Mouse (Mus musculus): ENCODE measurements around the gene Tcf3. TPM values are rescaled to one million over a fixed set of nuclear protein-coding genes. Genes with fewer than 3 reads are reported as not detected.

The Tcf3 gene
- polyA plus RNA-seq, 2 experiments = 41.9 to 54.7 TPM

DNA sequence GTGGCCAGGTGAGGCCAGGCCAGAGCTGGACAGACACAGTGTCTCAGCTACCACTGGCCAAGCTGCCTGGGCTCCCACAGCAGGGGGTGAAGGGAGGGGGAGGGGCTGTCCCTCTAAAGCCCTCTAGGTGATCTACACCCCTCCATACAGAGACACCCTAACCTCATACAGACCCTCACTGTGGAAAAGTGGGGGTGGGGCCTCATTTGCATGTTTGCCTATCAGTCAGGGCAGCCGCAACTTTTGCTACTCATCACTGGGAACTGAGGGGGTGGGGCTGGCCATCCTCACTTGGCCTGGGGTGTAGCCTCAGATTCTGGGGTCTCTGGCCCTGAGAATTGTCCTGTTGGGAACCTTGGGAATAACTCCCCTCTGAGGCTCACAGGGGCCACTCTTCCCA lies 11.6 kb upstream of the Tcf3 start:
- Histone ChIP-seq H3K27ac (no peak overlapping the region), H3K9ac (replicated peaks) (no peak overlapping the region; the same call in 1 of the 2 replicates), H3K9me3 (ENCODE audit: control insufficient read depth, low read length) (no peaks in the 10 kb centered on the region), H3K27me3 (ENCODE audit: control insufficient read depth, insufficient read depth, low read length) (no peaks in the 10 kb centered on the region), H3K4me2 (ENCODE audit: low read depth) (no peak overlapping the region), H3K4me3 (ENCODE audit: insufficient read depth in 1 of 2, low read depth in 2 of 2, low read length in 2 of 2) (no peak overlapping the region), H3K36me3 (replicated peaks; ENCODE audit: control insufficient read depth, insufficient read depth, low read depth) (no peaks in the 10 kb centered on the region), H3K4me1 (replicated peaks; ENCODE audit: control insufficient read depth in 2 of 2, insufficient read depth in 2 of 2, low read length in 1 of 2) (peaks cover 0 to 7% of the 10 kb centered on the region in 2 experiments; a peak in 1 of 4 replicates)
- WGBS (ENCODE audit: insufficient replicate concordance) = 35% methylated on average over 1 of the region's 1 CpGs
- ATAC-seq (ENCODE audit: insufficient read depth) (no peak), DNase-seq (ENCODE audit: low read depth in 3 of 3, low spot score in 3 of 3) (no peak)
- TF ChIP-seq EP300 (IDR thresholded peaks at IDR 0.05; ENCODE audit: low read depth) = no peak
- TF ChIP-seq CTCF (IDR thresholded peaks at IDR 0.05; ENCODE audit: low read depth) = no peak

- ATAC-seq (ENCODE audit: insufficient read depth) (no peak), DNase-seq (ENCODE audit: low read depth in 3 of 3, low spot score in 3 of 3) (no peak)
- no peak overlapping the region for H3K4me2 ChIP-seq (ENCODE audit: low read depth)
- 51% methylated on average over 5 of the region's 5 CpGs for WGBS (ENCODE audit: insufficient replicate concordance)
- H3K9me3 ChIP-seq (ENCODE audit: control insufficient read depth, low read length) = no peaks in the 10 kb centered on the region
- H3K27me3 ChIP-seq (ENCODE audit: control insufficient read depth, insufficient read depth, low read length) = no peaks in the 10 kb centered on the region
- TF ChIP-seq CTCF (IDR thresholded peaks at IDR 0.05; ENCODE audit: low read depth) (no peak), EP300 (IDR thresholded peaks at IDR 0.05; ENCODE audit: low read depth) (no peak)
- H3K36me3 ChIP-seq (replicated peaks; ENCODE audit: control insufficient read depth, insufficient read depth, low read depth) = no peaks in the 10 kb centered on the region
- no peak overlapping the region for H3K27ac ChIP-seq
- no peak overlapping the region; the same call in 1 of the 2 replicates for H3K9ac ChIP-seq (replicated peaks)
- no peak overlapping the region for H3K4me3 ChIP-seq (ENCODE audit: insufficient read depth in 1 of 2, low read depth in 2 of 2, low read length in 2 of 2)
- peaks cover 0 to 7% of the 10 kb centered on the region in 2 experiments; a peak in 1 of 4 replicates for H3K4me1 ChIP-seq (replicated peaks; ENCODE audit: control insufficient read depth in 2 of 2, insufficient read depth in 2 of 2, low read length in 1 of 2)
Measured at GRCm38 (mm10) chr10:80444339-80445045, 11.0 kb upstream of the Tcf3 start.

- WGBS (ENCODE audit: insufficient replicate concordance) = 64% methylated on average over 8 of the region's 8 CpGs
- H3K4me1 ChIP-seq (replicated peaks; ENCODE audit: control insufficient read depth in 2 of 2, insufficient read depth in 2 of 2, low read length in 1 of 2) = peaks cover 0 to 7% of the 10 kb centered on the region in 2 experiments; a peak in 1 of 4 replicates
- H3K36me3 ChIP-seq (replicated peaks; ENCODE audit: control insufficient read depth, insufficient read depth, low read depth) = no peaks in the 10 kb centered on the region
- no peaks in the 10 kb centered on the region for H3K9me3 ChIP-seq (ENCODE audit: control insufficient read depth, low read length)
- no peak overlapping the region for H3K27ac ChIP-seq
- no peaks in the 10 kb centered on the region for H3K27me3 ChIP-seq (ENCODE audit: control insufficient read depth, insufficient read depth, low read length)
- DNase-seq (ENCODE audit: low read depth in 3 of 3, low spot score in 3 of 3) = no peak
- no peak overlapping the region for H3K4me3 ChIP-seq (ENCODE audit: insufficient read depth in 1 of 2, low read depth in 2 of 2, low read length in 2 of 2)
- no peak overlapping the region for H3K4me2 ChIP-seq (ENCODE audit: low read depth)
- no peak for ATAC-seq (ENCODE audit: insufficient read depth)
- H3K9ac ChIP-seq (replicated peaks) = no peak overlapping the region
- TF ChIP-seq EP300 (IDR thresholded peaks at IDR 0.05; ENCODE audit: low read depth) = no peak
- TF ChIP-seq CTCF (IDR thresholded peaks at IDR 0.05; ENCODE audit: low read depth) = no peak
Measured at GRCm38 (mm10) chr10:80443575-80444278, 10.3 kb upstream of the Tcf3 start.

DNA sequence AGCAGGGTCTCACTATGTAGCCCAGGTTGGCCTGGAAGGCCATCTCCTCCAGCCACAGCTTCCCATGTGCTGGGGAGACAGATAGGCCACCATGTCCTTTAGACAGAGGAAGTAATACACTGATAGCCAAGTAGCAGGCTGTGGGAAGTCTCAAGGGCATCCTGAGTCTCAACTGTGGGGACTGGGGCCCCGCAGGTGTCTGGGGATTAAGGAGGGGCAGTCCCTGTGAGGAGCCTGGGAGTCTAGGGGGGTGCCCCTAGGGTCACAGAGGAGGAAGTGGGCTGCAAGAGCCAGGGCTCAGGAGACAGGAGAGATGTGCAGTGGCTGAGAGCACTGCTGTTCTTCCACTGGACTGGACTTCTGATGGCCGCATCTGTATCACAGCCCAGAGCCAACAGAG lies 9.5 kb upstream of the Tcf3 start:
- Histone ChIP-seq H3K4me3 (ENCODE audit: insufficient read depth in 1 of 2, low read depth in 2 of 2, low read length in 2 of 2) (no peak overlapping the region), H3K4me1 (replicated peaks; ENCODE audit: control insufficient read depth in 2 of 2, insufficient read depth in 2 of 2, low read length in 1 of 2) (peaks cover 0 to 6% of the 10 kb centered on the region in 2 experiments; a peak in 1 of 4 replicates), H3K4me2 (ENCODE audit: low read depth) (no peak overlapping the region), H3K36me3 (replicated peaks; ENCODE audit: control insufficient read depth, insufficient read depth, low read depth) (no peaks in the 10 kb centered on the region), H3K27me3 (ENCODE audit: control insufficient read depth, insufficient read depth, low read length) (no peaks in the 10 kb centered on the region), H3K27ac (no peak overlapping the region), H3K9me3 (ENCODE audit: control insufficient read depth, low read length) (no peaks in the 10 kb centered on the region), H3K9ac (replicated peaks) (no peak overlapping the region)
- TF ChIP-seq EP300 (IDR thresholded peaks at IDR 0.05; ENCODE audit: low read depth) (no peak), CTCF (IDR thresholded peaks at IDR 0.05; ENCODE audit: low read depth) (no peak)
- DNase-seq (ENCODE audit: low read depth in 3 of 3, low spot score in 3 of 3) = no peak
- no peak for ATAC-seq (ENCODE audit: insufficient read depth)
- WGBS (ENCODE audit: insufficient replicate concordance) = 33% methylated on average over 2 of the region's 2 CpGs

DNA sequence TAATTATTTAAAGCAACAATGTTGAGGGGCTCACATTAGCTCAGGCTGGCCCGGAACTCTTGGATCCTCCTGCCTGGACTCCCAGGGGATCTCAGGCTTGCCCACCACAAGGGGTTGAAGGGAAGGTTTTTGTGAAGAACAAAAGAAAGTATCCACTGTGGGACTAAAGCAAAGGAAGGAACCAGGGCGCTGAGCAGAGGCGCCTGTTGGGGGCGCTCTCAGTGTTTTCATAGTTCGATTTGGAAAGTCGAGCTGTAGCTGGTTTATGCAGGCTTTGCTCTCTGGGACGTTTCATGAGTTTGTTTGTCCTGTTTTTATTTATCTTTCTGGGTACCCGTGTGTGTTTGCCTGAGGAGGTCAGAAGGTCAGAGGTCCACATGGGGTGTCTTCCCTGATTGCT lies 8.2 kb upstream of the Tcf3 start:
- H3K4me2 ChIP-seq (ENCODE audit: low read depth) = no peak overlapping the region
- DNase-seq (ENCODE audit: low read depth in 3 of 3, low spot score in 3 of 3) (no peak), ATAC-seq (ENCODE audit: insufficient read depth) (no peak)
- H3K4me1 ChIP-seq (replicated peaks; ENCODE audit: control insufficient read depth in 2 of 2, insufficient read depth in 2 of 2, low read length in 1 of 2) = peaks cover 4 to 8% of the 10 kb centered on the region in 2 experiments; a peak in 3 of 4 replicates
- H3K27me3 ChIP-seq (ENCODE audit: control insufficient read depth, insufficient read depth, low read length) = no peaks in the 10 kb centered on the region
- H3K9ac ChIP-seq (replicated peaks) = no peak overlapping the region
- WGBS (ENCODE audit: insufficient replicate concordance) = 54% methylated on average over 8 of the region's 8 CpGs
- no peaks in the 10 kb centered on the region for H3K36me3 ChIP-seq (replicated peaks; ENCODE audit: control insufficient read depth, insufficient read depth, low read depth)
- H3K9me3 ChIP-seq (ENCODE audit: control insufficient read depth, low read length) = no peaks in the 10 kb centered on the region
- TF ChIP-seq CTCF (IDR thresholded peaks at IDR 0.05; ENCODE audit: low read depth) (peak; percentile 27; the same call in 1 of the 2 replicates), EP300 (IDR thresholded peaks at IDR 0.05; ENCODE audit: low read depth) (no peak)
- no peak overlapping the region for H3K4me3 ChIP-seq (ENCODE audit: insufficient read depth in 1 of 2, low read depth in 2 of 2, low read length in 2 of 2)
- H3K27ac ChIP-seq = no peak overlapping the region

All from liver, embryonic 14.5 days (tissue).